Mouse (Mus musculus) kidney, embryonic 15.5 days (tissue): ENCODE measurements around the gene Pear1. TPM values are rescaled to one million over a fixed set of nuclear protein-coding genes. Genes with fewer than 3 reads are reported as not detected.

Source experiments
- ATAC-seq: fragments of 200-750 bp; cut with Nextera tagmentation; replicated peaks from 2 replicates; pipeline ENCODE4 v1.8.0; 2017; ENCODE audit warnings: moderate TSS enrichment; ENCODE audit not compliant: low FRiP score
- H3K27ac ChIP-seq: fragments of 300-500 bp; sonication (generic); 2 replicates; pipeline ENCODE4 v1.5.1; 2015; ENCODE audit warnings: mild to moderate bottlenecking, inconsistent platforms
- H3K27me3 ChIP-seq: fragments of 300-500 bp; sonication (generic); 2 replicates; pipeline ENCODE4 v1.6.1; 2015; ENCODE audit warnings: inconsistent platforms
- H3K36me3 ChIP-seq: fragments of 300-500 bp; sonication (generic); 2 replicates; pipeline ENCODE4 v1.6.1; 2015; ENCODE audit warnings: inconsistent platforms
- H3K4me1 ChIP-seq: fragments of 300-500 bp; sonication (generic); 2 replicates; pipeline ENCODE4 v1.6.1; 2015; ENCODE audit warnings: inconsistent platforms
- H3K4me2 ChIP-seq: fragments of 300-500 bp; sonication (generic); 2 replicates; pipeline ENCODE4 v1.6.1; 2015; ENCODE audit warnings: moderate library complexity, mild to moderate bottlenecking, inconsistent platforms
- H3K4me3 ChIP-seq: fragments of 300-500 bp; sonication (generic); replicated peaks from 2 replicates; pipeline ENCODE4 v1.5.1; 2015; ENCODE audit warnings: mild to moderate bottlenecking, inconsistent platforms
- H3K9ac ChIP-seq: fragments of 300-500 bp; sonication (generic); 2 replicates; pipeline ENCODE4 v1.6.1; 2015; ENCODE audit warnings: mild to moderate bottlenecking, inconsistent platforms
- H3K9me3 ChIP-seq: fragments of 300-500 bp; sonication (generic); replicated peaks from 2 replicates; pipeline ENCODE4 v1.6.1; 2016; ENCODE audit warnings: inconsistent platforms
- WGBS: fragments of 180-500 bp; shearing (Covaris S2); methylation state at CpG from one replicate; pipeline ENCODE4 v1.1.7; 2015; ENCODE audit warnings: mixed read lengths; 5-methylcytosine and 5-hydroxymethylcytosine counted together
- polyA plus RNA-seq: library from polyadenylated mRNA; unstranded; fragments of >200 nt; fragmentation: Nextera tagmentation; extraction: Ambion mirVana; gene quantifications from 2 replicates; pipeline ENCODE4 v1.2.1, GENCODE M21; 2015

Gene Pear1
- polyA plus RNA-seq, 1 experiment from 2014 or later = 51.0 TPM

DNA sequence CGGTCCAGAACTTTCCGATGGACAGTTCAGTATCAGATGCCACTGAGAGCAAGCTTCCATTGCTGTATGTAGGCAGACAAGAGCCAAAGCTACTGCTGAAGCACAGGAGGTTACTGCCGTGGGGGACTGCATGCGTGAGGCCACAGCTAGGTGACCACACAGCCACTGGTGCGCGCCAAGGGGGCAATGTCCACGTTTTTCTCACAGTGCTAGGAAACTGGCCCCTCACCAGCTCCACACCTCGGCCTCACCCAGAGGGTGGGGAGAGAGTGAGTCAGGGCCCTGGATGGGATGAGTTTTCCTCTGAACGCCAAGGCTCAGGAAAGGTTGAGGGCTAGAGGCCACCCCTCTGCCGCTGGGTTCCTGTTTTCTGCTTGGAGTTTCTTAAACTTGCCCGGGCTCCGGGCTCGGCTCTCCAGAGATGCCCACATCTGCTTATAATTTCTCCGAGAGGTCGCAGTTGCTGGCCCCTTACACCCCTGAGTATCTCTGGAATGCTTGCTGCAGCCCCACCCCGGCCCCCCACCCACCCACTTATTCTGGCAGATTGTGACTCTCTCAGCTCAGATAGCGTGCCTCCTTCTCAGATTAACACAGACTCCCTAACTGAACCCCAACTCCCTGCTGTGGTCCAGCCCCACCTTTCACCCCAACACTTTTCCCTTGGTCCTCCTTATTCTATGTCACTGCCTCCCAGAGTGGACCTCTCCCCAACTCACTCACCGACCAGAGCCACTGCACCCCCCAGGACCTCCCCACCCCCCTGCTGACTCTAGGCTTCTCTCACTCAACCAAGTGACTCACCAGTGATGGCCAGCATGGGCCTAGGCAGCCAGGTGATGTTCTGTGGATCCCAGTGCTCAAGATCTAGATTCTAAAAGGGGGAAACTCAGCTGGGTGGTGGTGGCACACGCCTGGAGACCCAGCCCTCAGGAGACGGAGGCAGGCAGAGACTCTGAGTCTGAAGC is 62.4 kb downstream of the Pear1 start:
- Histone ChIP-seq H3K9me3 (no peaks in the 10 kb centered on the region), H3K27ac (peak overlapping the region; percentile 78), H3K9ac (no peak overlapping the region), H3K4me1 (peaks cover 71% of the 10 kb centered on the region), H3K4me3 (no peak overlapping the region), H3K36me3 (peaks cover 30% of the 10 kb centered on the region), H3K4me2 (no peak overlapping the region), H3K27me3 (no peaks in the 10 kb centered on the region)
- ATAC-seq = no peak
- 67% methylated on average over 20 of the region's 20 CpGs for WGBS

DNA sequence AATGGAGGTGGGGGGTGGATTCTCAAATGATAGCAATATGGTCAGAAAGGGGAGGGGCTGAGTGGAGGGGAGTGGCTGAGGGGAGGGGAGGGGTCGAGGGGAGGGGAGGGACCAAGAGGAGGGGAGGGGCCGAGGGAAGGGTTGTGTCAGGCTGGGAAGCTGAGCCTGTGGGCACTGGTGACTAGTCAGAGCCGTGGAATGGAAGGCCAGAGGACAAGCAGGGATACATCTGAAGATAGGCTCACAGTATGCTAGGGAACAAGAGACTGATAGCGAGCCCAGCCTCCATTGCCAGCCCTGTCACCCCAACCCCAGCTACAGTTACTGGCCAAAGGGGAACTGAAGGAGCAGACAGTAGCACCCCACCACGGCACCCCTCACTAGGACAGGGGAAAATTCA is 65.5 kb downstream of the Pear1 start:
- Histone ChIP-seq H3K4me1 (peaks cover 51% of the 10 kb centered on the region), H3K4me3 (no peak overlapping the region), H3K27me3 (peaks cover 3% of the 10 kb centered on the region; the same call in 1 of the 2 replicates), H3K9ac (no peak overlapping the region), H3K9me3 (no peaks in the 10 kb centered on the region), H3K27ac (no peak overlapping the region), H3K4me2 (no peak overlapping the region), H3K36me3 (peaks cover 51% of the 10 kb centered on the region)
- 52% methylated on average over 3 of the region's 5 CpGs for WGBS
- ATAC-seq = no peak

DNA sequence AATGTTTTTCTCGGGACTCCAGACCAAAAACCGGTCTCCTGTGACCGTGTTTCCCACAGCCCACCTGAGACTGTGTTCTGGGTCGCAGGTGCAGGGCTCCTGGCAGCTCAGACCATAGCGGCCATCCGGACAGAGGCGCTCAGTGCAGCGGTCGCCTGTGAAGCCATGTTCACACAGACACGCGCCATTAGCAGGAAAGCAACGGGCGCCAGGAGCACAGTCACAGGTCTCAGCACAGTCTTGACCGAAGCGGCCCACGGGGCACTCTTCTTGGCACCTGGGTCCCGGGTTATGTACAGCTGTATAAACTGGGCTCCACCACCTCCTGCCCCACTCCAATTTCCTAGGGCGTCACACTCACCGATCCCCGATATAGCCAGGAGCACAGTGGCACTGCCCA is 67.6 kb downstream of the Pear1 start:
- H3K4me1 ChIP-seq = peaks cover 35% of the 10 kb centered on the region
- H3K4me2 ChIP-seq = peak overlapping the region; percentile 57
- H3K27me3 ChIP-seq = peaks cover 3% of the 10 kb centered on the region; the same call in 1 of the 2 replicates
- 0 out of 2 replicates have a peak overlapping the region, but pooled peaks have one; percentile 13 for H3K4me3 ChIP-seq
- peaks cover 71% of the 10 kb centered on the region for H3K36me3 ChIP-seq
- WGBS = 50% methylated on average over 20 of the region's 20 CpGs
- H3K9me3 ChIP-seq = no peaks in the 10 kb centered on the region
- ATAC-seq = peak; percentile 41
- H3K9ac ChIP-seq = 0 out of 2 replicates have a peak overlapping the region, but pooled peaks have one; percentile 5
- H3K27ac ChIP-seq = no peak overlapping the region; the same call in 1 of the 2 replicates

DNA sequence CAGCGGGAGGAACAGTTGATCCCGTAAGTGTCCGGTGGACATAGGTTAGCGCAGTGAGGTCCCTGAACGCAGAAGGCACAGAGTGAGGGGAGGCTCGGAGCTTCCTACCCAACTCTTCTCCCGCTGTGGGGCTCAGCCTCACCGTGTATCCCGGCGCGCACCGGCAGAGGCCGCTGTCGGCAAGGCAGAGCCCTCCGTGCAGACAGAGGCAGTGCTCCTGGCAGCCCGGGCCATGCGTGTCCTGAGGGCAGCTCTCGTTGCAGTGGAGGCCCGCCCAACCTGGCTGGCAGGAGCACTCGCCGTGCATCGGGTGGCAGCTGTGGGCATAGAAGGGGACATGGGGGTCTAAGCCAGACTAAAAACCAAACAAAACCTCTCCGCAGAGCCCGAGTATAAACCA is 68.1 kb downstream of the Pear1 start:
- Histone ChIP-seq H3K36me3 (peaks cover 74% of the 10 kb centered on the region), H3K4me1 (peaks cover 32% of the 10 kb centered on the region), H3K4me2 (peak overlapping the region; percentile 57), H3K9ac (0 out of 2 replicates have a peak overlapping the region, but pooled peaks have one; percentile 5), H3K27ac (no peak overlapping the region), H3K27me3 (peaks cover 3% of the 10 kb centered on the region; the same call in 1 of the 2 replicates), H3K9me3 (no peaks in the 10 kb centered on the region), H3K4me3 (peak overlapping the region; percentile 13; the same call in 1 of the 2 replicates)
- ATAC-seq = peak; percentile 84
- WGBS = 6% methylated on average over 24 of the region's 24 CpGs

DNA sequence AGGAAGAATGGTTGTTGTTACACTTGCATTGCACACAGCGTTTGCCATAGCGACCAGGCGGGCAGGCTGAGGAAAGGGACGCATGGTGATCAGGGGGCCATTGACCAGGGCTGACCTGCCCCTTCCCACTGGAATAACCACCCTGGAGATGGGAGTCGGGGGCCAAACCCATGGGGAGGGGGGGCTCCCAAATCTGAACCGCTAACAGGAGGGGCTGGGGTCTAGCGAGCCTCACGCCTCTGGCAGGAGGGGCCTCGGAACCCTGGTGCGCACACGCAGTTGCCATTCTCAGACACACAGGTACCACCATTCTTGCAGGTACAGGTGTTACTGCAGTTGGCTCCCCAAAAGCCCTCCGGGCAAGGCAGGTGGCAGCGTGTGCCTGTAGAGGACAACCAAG is 70.3 kb downstream of the Pear1 start:
- H3K4me3 ChIP-seq = no peak overlapping the region
- H3K4me2 ChIP-seq = no peak overlapping the region
- peaks cover 3% of the 10 kb centered on the region; the same call in 1 of the 2 replicates for H3K27me3 ChIP-seq
- H3K9me3 ChIP-seq = no peaks in the 10 kb centered on the region
- H3K9ac ChIP-seq = no peak overlapping the region
- no peak overlapping the region for H3K27ac ChIP-seq
- WGBS = 90% methylated on average over 13 of the region's 13 CpGs
- no peak for ATAC-seq
- peaks cover 23% of the 10 kb centered on the region for H3K4me1 ChIP-seq
- H3K36me3 ChIP-seq = peaks cover 81% of the 10 kb centered on the region

DNA sequence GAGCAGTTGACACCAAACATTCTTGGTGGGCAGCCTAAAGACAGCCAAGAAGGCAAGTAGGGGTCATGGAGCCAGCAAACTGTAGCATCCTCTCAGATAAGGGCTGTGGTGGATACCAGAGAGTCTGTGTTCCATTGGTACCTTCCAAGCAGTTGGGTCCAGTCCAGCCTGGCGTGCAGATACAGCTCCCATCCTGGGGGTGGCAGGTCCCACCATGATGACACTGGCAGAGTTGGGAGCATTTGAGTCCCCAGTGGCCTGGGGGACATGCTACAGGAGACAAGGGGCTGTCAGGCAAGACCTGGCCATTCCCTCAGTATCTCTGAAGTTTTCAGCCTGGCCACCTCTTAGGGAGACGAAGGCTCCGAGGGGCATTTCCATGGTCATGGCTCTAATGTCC is 71.5 kb downstream of the Pear1 start:
- peaks cover 72% of the 10 kb centered on the region for H3K36me3 ChIP-seq
- peaks cover 3% of the 10 kb centered on the region; the same call in 1 of the 2 replicates for H3K27me3 ChIP-seq
- no peak overlapping the region for H3K4me2 ChIP-seq
- no peak for ATAC-seq
- H3K9me3 ChIP-seq = no peaks in the 10 kb centered on the region
- no peak overlapping the region for H3K27ac ChIP-seq
- H3K9ac ChIP-seq = no peak overlapping the region
- peaks cover 28% of the 10 kb centered on the region for H3K4me1 ChIP-seq
- 94% methylated on average over 3 of the region's 3 CpGs for WGBS
- no peak overlapping the region for H3K4me3 ChIP-seq

DNA sequence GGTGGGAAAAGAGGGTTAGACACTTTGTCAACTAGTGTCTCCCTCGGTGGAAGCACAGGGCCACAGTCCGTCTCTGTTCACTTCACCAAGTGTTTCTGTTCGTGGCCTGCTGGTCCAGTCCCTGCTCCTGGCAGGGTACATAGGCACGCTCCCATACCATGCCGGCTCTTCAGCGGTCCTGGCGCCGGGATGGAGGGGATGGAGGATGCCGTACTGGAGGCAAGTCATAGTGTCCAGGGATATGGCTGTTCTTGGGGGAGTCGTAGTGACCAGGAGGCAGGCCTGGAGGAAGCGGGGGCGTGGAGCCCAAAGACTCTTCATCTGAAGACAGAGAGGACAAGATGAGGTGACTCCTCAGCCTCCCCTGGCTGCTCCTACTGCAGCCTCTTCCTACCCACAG is 74.1 kb downstream of the Pear1 start:
- ATAC-seq = no peak
- no peak overlapping the region for H3K4me2 ChIP-seq
- no peak overlapping the region for H3K27ac ChIP-seq
- H3K36me3 ChIP-seq = peaks cover 59% of the 10 kb centered on the region
- H3K9me3 ChIP-seq = no peaks in the 10 kb centered on the region
- H3K9ac ChIP-seq = no peak overlapping the region
- H3K27me3 ChIP-seq = peaks cover 2% of the 10 kb centered on the region; the same call in 1 of the 2 replicates
- H3K4me3 ChIP-seq = no peak overlapping the region
- peaks cover 30% of the 10 kb centered on the region for H3K4me1 ChIP-seq
- WGBS = 91% methylated on average over 12 of the region's 12 CpGs

DNA sequence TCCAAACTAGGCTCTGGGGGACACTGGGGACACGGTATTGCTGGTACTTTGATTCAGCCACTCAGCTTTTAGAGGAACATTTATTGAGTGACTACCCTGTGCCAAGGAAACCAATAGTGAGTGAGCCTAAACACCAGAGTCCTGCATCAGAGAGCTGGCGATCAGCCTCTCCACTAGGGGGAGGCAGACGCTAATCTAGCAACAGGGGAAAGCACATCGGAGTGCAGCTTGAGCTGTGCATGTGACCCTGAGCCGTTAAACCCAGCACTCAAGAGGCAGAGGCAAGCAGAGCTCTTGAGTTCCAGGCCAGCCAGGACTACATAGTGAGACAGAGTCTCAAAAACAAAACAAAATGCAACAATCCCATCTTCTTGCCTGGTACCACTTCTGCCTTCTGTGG is 75.1 kb downstream of the Pear1 start:
- no peak overlapping the region for H3K9ac ChIP-seq
- no peak overlapping the region for H3K4me3 ChIP-seq
- peaks cover 50% of the 10 kb centered on the region for H3K36me3 ChIP-seq
- H3K4me2 ChIP-seq = no peak overlapping the region
- 0 out of 2 replicates have a peak, but pooled peaks have one; percentile 7 for ATAC-seq
- H3K27me3 ChIP-seq = no peaks in the 10 kb centered on the region
- H3K9me3 ChIP-seq = no peaks in the 10 kb centered on the region
- peaks cover 33% of the 10 kb centered on the region for H3K4me1 ChIP-seq
- H3K27ac ChIP-seq = no peak overlapping the region
- WGBS = 21% methylated on average over 5 of the region's 5 CpGs

DNA sequence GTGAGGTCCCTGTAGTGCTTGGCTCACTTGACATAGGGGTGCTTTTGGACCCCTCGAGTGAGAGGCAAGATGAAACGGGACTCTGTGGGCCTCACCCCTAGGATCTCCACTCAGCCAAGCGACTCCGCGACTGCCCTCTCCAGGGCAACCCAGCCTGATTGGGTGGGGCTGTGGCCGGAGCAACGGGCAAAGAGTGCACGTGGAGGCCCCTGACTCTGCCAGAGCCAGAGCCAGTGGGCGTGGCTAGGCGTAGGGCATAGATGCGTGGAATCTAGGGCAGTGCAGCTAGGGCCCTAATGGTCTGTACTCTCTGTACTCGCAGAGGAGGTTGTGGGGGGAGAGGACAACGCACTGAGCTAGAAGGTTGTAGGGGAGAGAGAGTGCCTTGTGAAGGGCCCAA is 75.7 kb downstream of the Pear1 start, which contains the start of gene Lrrc71:
TSS of gene Lrrc71 (minus strand) at position 195 of the 400 bp plus-strand sequence.
- H3K4me2 ChIP-seq = no peak within 1 kb of the TSS
- ATAC-seq = peak; percentile 38; the same call in 1 of the 2 replicates
- H3K4me1 ChIP-seq = peaks cover 33% of the 10 kb centered on the region
- peaks cover 44% of the 10 kb centered on the region for H3K36me3 ChIP-seq
- no peak within 1 kb of the TSS for H3K9ac ChIP-seq
- no peak within 1 kb of the TSS for H3K27ac ChIP-seq
- H3K27me3 ChIP-seq = no peaks in the 10 kb centered on the region
- no peak within 1 kb of the TSS for H3K4me3 ChIP-seq
- no peaks in the 10 kb centered on the region for H3K9me3 ChIP-seq
- WGBS = 40% methylated on average over 13 of the region's 13 CpGs

DNA sequence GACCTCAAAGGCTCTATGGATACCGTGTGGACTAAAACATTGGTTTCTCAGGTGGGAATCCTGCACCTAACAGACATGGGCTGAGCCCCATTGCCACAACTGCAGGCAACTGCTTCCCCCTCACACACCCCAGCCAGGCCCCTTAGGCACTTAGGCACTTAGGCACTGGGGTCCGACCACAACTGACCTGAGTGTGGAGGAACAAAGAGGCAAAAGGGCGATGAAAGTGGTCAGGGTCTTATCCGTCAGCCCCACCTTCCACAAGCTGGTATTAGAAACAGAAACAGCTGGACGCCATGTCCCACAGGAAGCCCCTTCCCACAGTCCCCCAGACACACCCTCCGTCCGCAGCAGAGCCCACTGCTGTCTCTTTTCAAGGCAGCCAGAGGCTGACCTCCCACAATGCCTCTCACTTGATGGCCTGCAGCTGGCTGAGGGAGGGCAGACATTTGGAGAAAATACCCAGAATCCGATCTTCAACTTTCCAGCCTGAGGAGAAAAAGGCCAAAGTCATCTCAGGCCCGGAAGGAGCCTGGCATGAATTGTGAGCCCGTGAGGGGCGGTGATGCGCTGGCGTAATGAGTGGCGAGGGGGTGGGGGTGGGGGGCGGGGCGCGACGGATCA is 79.0 kb downstream of the Pear1 start:
- WGBS = 20% methylated on average over 18 of the region's 18 CpGs
- H3K4me2 ChIP-seq = peak overlapping the region; percentile 53
- H3K4me1 ChIP-seq = peaks cover 35% of the 10 kb centered on the region
- peaks cover 11% of the 10 kb centered on the region for H3K36me3 ChIP-seq
- no peaks in the 10 kb centered on the region for H3K27me3 ChIP-seq
- no peaks in the 10 kb centered on the region for H3K9me3 ChIP-seq
- peak overlapping the region; percentile 88 for H3K27ac ChIP-seq
- no peak overlapping the region for H3K9ac ChIP-seq
- peak; percentile 73 for ATAC-seq
- H3K4me3 ChIP-seq = peak overlapping the region; percentile 18

DNA sequence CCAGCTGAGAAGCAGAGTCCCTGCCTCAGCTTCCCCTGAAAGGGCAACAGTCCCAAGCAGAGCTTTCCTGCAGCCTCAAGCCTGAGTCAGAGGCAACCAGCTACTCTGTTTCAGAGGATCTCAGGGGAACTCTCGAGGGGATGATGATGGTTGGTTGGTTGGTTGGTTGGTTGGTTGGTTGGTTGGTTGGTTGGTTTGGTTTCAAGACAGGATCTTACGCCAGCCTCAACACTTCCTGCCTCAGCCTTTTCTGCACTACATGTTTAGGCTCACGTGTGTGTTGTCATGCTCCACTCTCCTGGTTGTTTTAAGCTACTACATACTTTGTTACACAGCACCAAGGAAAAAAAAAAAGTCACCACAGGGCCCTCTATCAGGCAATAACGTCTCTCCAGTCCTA is 80.2 kb downstream of the Pear1 start:
- no peaks in the 10 kb centered on the region for H3K9me3 ChIP-seq
- peaks cover 6% of the 10 kb centered on the region; the same call in 1 of the 2 replicates for H3K36me3 ChIP-seq
- no peak overlapping the region for H3K4me3 ChIP-seq
- no peak overlapping the region for H3K27ac ChIP-seq
- no peak overlapping the region for H3K9ac ChIP-seq
- no peaks in the 10 kb centered on the region for H3K27me3 ChIP-seq
- H3K4me2 ChIP-seq = no peak overlapping the region
- WGBS = 88% methylated on average over 4 of the region's 4 CpGs
- H3K4me1 ChIP-seq = peaks cover 35% of the 10 kb centered on the region
- ATAC-seq = no peak

DNA sequence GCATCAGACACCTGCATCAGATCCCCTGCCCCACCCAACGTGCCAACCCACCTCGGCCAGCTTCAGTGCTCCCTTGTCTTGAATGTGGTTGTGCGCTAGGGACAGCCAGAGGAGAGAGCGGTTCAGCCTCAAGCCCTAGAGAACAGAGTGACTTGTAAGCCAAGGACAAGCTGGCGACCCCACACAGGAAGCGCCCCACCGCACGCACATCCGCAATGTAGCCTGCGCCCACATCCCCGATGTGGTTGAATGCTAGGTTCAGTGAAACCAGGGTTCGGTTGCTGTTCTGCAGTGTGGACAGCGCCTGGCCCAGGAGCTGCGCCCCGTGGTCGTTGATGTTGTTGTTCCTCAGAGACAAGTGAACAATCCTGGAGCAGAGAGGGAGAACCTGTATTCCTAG is 81.4 kb downstream of the Pear1 start:
- Histone ChIP-seq H3K4me1 (peaks cover 27% of the 10 kb centered on the region), H3K27ac (no peak overlapping the region), H3K4me3 (no peak overlapping the region), H3K9ac (no peak overlapping the region), H3K4me2 (no peak overlapping the region), H3K36me3 (peaks cover 18% of the 10 kb centered on the region), H3K27me3 (no peaks in the 10 kb centered on the region), H3K9me3 (no peaks in the 10 kb centered on the region)
- 87% methylated on average over 16 of the region's 16 CpGs for WGBS
- no peak for ATAC-seq
